Mouse (Mus musculus) fibroblast of lung, adult 2 months (primary cell): ENCODE results near the gene Stim2.

Experiments
- DNase-seq: peaks from one replicate; pipeline ENCODE4 v3.0.0-alpha.2; 2011; ENCODE audit warnings: low read depth

Stim2 gene

GRCm38 (mm10) chr5:53995316-53995715 lies 3.0 kb upstream of the Stim2 start:
- DNase-seq = peak; percentile 22

GRCm38 (mm10) chr5:53996822-53997221 lies 1.5 kb upstream of the Stim2 start:
- DNase-seq = no peak

- DNase-seq = peak; percentile 8
Observed at GRCm38 (mm10) chr5:53998743-53999460, 603 bp downstream of the Stim2 start.

- no peak for DNase-seq
Observed at GRCm38 (mm10) chr5:53999461-53999770, 1.1 kb downstream of the Stim2 start.

GRCm38 (mm10) chr5:53999831-54000230 lies 1.5 kb downstream of the Stim2 start:
- DNase-seq = peak; percentile 10

- peak; percentile 14 for DNase-seq
Observed at GRCm38 (mm10) chr5:54001021-54001420, 2.7 kb downstream of the Stim2 start.

- no peak for DNase-seq
Observed at GRCm38 (mm10) chr5:54005111-54005864, 7.0 kb downstream of the Stim2 start.

GRCm38 (mm10) chr5:54005865-54006225 lies 7.5 kb downstream of the Stim2 start:
- DNase-seq = no peak

GRCm38 (mm10) chr5:54006845-54007244 lies 8.5 kb downstream of the Stim2 start:
- no peak for DNase-seq

GRCm38 (mm10) chr5:54007617-54008016 lies 9.3 kb downstream of the Stim2 start:
- no peak for DNase-seq

GRCm38 (mm10) chr5:54013271-54013670 lies 15.0 kb downstream of the Stim2 start:
- no peak for DNase-seq

GRCm38 (mm10) chr5:54017143-54017542 lies 18.8 kb downstream of the Stim2 start:
- no peak for DNase-seq

- DNase-seq = no peak
Observed at GRCm38 (mm10) chr5:54018856-54019255, 20.6 kb downstream of the Stim2 start.

GRCm38 (mm10) chr5:54019546-54019945 lies 21.2 kb downstream of the Stim2 start:
- no peak for DNase-seq

- DNase-seq = no peak
Observed at GRCm38 (mm10) chr5:54024610-54025009, 26.3 kb downstream of the Stim2 start.

- DNase-seq = no peak
Observed at GRCm38 (mm10) chr5:54025630-54026029, 27.3 kb downstream of the Stim2 start.

GRCm38 (mm10) chr5:54033217-54033616 lies 34.9 kb downstream of the Stim2 start:
- DNase-seq = no peak

- no peak for DNase-seq
Observed at GRCm38 (mm10) chr5:54034680-54035079, 36.4 kb downstream of the Stim2 start.

GRCm38 (mm10) chr5:54038615-54039014 lies 40.3 kb downstream of the Stim2 start:
- no peak for DNase-seq

GRCm38 (mm10) chr5:54040527-54040926 lies 42.2 kb downstream of the Stim2 start:
- DNase-seq = no peak

- DNase-seq = no peak
Observed at GRCm38 (mm10) chr5:54042013-54042412, 43.7 kb downstream of the Stim2 start.

- DNase-seq = no peak
Observed at GRCm38 (mm10) chr5:54045523-54045922, 47.2 kb downstream of the Stim2 start.

GRCm38 (mm10) chr5:54046432-54046831 lies 48.1 kb downstream of the Stim2 start:
- DNase-seq = no peak
